19 mouse cellular contexts compared by ENCODE assay signal in the genomic region with DNA sequence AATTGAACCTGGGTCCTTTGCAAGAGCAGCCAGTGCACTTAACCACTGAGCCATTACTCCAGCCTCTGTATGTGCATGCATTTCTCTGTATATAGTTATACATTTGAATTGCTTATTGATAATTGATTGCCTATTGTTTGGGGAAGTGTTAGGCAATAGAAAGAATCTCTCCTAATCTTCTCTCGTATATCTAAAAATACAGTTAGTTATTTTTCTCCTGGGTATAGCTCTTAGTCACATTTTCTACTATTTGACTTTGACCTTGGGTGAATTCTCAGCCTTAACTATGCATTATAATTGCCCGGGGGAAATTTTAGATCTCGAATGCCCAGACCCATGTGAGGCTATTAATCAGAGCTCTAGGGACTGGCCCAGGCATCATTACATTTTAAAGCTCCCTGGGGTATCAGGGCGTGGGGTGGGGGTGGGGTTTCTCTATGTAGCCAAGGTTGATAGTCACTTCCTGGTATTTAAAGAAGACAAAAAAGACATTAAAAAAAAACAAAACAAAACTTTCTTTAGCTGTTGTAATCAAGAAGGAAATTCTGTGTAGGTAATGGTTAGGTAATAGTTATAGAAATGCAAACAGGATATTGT. TPM values are rescaled to one million over a fixed set of nuclear protein-coding genes. Genes with fewer than 3 reads are reported as not detected.
DNase-seq lines count a peak whose midpoint lies in the region; ATAC-seq and TF ChIP-seq lines count a peak whose summit lies in the region.
"Had no signal": no experiment of that assay in that cellular context is flagged by ENCODE, and none has a peak within 500 bp of the region (broad histone marks: within the 10 kb centered on the region; RNA-seq: fewer than 3 reads in every experiment).

No protein-coding gene starts in this region.

- intact Hi-C loops in gastrocnemius, adult 2 months (cut with DNase I), result no loop called here
- intact Hi-C loops in heart, postnatal 25 days (cut with DNase I), result loop anchor here (5.0 kb wide), 2 partner anchors 36 to 44 kb away; no protein-coding TSS in a partner anchor

- peak; percentile 32 for ATAC-seq in CD4-positive, CD25-positive, alpha-beta regulatory T cell, adult 4 months
- ATAC-seq: forebrain, embryonic 13.5 days; forebrain, postnatal 0 days; intestine, embryonic 16.5 days had no signal

- H3K27ac ChIP-seq in gastrocnemius, adult 2 months, result peak overlapping the region; percentile 40; the same call in 1 of the 2 replicates
- H3K27ac ChIP-seq: embryonic facial prominence, embryonic 12.5 days; forebrain, embryonic 13.5 days; hindbrain, embryonic 15.5 days had no signal

- DNase-seq in gastrocnemius, adult 2 months, result no peak
- no peak for DNase-seq in gastrocnemius, postnatal 10 days
- peak; percentile 48 for DNase-seq in mesoderm, embryonic 11.5 days (ENCODE audit: low read depth, low spot score)
- DNase-seq in cerebellum, adult 8-10 months, result no peak
- DNase-seq in layer of hippocampus, postnatal 36 days, result no peak
- no peak for DNase-seq in heart, postnatal 25 days (ENCODE audit: low spot score)
- DNase-seq: adrenal gland, adult 2 months; adrenal gland, postnatal 25 days; cerebellum, adult 2 months; cerebellum, postnatal 25 days; forebrain, postnatal 0 days; gastrocnemius, postnatal 36 days; kidney, adult 2 months had no signal

- no peak overlapping the region for H3K4me3 ChIP-seq in gastrocnemius, adult 2 months
- H3K4me3 ChIP-seq: embryonic facial prominence, embryonic 12.5 days; forebrain, embryonic 13.5 days; heart, embryonic 12.5 days; hindbrain, embryonic 15.5 days had no signal

- TF ChIP-seq CTCF in gastrocnemius, adult 2 months (IDR thresholded peaks at IDR 0.05), result no peak

RNA-seq across cellular contexts. Expression of gene Map2k6, which starts 39.9 kb away (rescaled TPM):
- total RNA-seq in gastrocnemius, adult 2 months (2021), result 10 to 100 TPM; 38.0 to 50.1 TPM
- 10 to 100 TPM; 25.2 to 31.6 TPM for total RNA-seq in gastrocnemius, postnatal 10 days (2021)
- polyA plus RNA-seq in CD4-positive, CD25-positive, alpha-beta regulatory T cell, adult 4 months (2017; shearing (Covaris generic)), result 1 to 10 TPM; 5.8 to 8.8 TPM
- 10 to 100 TPM; 32.4 to 35.5 TPM for total RNA-seq in layer of hippocampus, postnatal 36 days (2021)
- 1 to 10 TPM; 5.8 to 6.7 TPM for total RNA-seq in heart, postnatal 25 days (2021)
